Mouse (Mus musculus): Measurements from ENCODE around the gene Gm20388. TPM values are rescaled to one million over a fixed set of nuclear protein-coding genes. Genes with fewer than 3 reads are reported as not detected.

Gene Gm20388
- polyA plus RNA-seq, 2 experiments: 8.5 TPM; not detected in 1

DNA sequence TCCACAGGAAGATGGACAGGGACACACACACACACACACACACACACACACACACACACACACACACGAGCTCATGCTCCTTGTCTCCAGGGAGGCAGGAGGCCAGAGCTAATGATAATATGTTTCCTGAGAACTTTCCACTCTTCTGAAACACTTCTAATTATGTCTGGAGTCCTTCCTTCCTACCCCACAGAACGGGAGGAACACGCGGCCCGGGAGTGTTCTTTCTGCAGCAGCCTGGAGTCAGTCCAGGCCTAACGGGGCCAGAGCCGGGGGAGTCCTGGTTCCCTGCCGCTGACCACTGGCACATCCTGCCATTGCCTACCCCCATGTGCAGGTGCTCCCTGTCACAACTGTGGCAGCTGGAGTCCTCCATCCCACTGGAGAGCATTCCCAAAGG lies 1421.8 kb downstream of the Gm20388 start:
- Histone ChIP-seq H3K4me3 (ENCODE audit: insufficient read depth in 1 of 2, low read depth in 2 of 2, low read length in 2 of 2) (no peak overlapping the region), H3K9me3 (ENCODE audit: control insufficient read depth, low read length) (no peaks in the 10 kb centered on the region; the same call in 1 of the 2 replicates), H3K9ac (replicated peaks) (no peak overlapping the region), H3K36me3 (replicated peaks; ENCODE audit: control insufficient read depth, insufficient read depth, low read depth) (no peaks in the 10 kb centered on the region), H3K4me1 (replicated peaks; ENCODE audit: control insufficient read depth in 2 of 2, insufficient read depth in 2 of 2, low read length in 1 of 2) (no peaks in the 10 kb centered on the region), H3K4me2 (ENCODE audit: low read depth) (no peak overlapping the region), H3K27ac (no peak overlapping the region), H3K27me3 (ENCODE audit: control insufficient read depth, insufficient read depth, low read length) (no peaks in the 10 kb centered on the region)
- TF ChIP-seq CTCF (IDR thresholded peaks at IDR 0.05; ENCODE audit: low read depth): no peak
- TF ChIP-seq EP300 (IDR thresholded peaks at IDR 0.05; ENCODE audit: low read depth): no peak
- 28% methylated on average over 8 of the region's 8 CpGs for WGBS (ENCODE audit: insufficient replicate concordance)
- no peak for ATAC-seq (ENCODE audit: insufficient read depth)
- no peak for DNase-seq (ENCODE audit: low read depth in 3 of 3, low spot score in 3 of 3)

DNA sequence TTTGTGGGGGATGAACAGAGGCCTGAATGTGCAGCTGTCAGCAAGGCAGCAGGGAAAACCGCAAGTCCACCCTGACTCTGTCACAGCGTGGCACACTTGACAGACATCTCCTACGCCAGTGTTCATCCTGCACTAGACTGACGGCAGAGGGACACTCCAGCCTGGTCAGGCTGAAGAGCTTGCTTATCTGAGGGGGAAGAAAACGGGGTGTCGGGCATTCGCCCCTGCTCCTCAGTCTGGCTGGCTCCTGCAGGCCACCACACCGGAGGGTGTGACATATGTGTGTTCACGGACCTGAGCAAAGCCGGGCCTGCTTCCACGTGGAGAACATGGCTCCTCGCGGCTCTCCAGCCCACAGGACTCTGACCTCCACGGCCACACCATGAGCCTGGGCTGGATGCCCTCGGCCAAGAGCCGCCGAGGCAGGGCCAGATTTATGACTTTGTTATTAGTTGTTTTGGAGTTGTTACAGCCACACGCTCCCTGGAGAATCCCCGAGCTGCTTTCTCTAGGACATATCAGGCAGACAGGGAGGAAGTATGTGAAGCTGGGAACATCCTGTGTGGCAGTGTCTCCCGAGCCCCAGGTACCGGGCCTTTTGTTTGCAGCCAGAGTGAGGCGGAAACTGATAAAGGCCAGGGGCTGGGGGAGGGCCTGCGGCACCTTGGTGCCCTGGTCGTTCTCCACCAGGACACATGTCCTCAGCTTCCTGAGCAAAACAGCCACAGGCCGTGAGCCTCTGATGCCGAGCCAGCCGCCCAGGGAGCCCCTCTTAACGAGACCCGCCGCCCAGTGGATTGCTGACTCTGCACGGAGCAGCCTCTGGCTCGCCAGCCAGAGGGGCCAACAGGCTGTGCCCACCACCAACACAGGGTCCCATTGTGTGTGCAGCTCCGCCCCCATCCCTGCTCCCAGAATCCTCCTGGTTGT lies 1424.1 kb downstream of the Gm20388 start:
- 14% methylated on average over 33 of the region's 33 CpGs for WGBS (ENCODE audit: insufficient replicate concordance)

GRCm38 (mm10) chr8:121335684-121336083 lies 1425.0 kb downstream of the Gm20388 start:
- WGBS (ENCODE audit: insufficient replicate concordance): 82% methylated on average over 7 of the region's 7 CpGs
- ATAC-seq (ENCODE audit: insufficient read depth) (no peak), DNase-seq (ENCODE audit: low read depth in 3 of 3, low spot score in 3 of 3) (no peak)
- Histone ChIP-seq H3K9ac (replicated peaks) (no peak overlapping the region), H3K27me3 (ENCODE audit: control insufficient read depth, insufficient read depth, low read length) (no peaks in the 10 kb centered on the region), H3K9me3 (ENCODE audit: control insufficient read depth, low read length) (no peaks in the 10 kb centered on the region; the same call in 1 of the 2 replicates), H3K36me3 (replicated peaks; ENCODE audit: control insufficient read depth, insufficient read depth, low read depth) (no peaks in the 10 kb centered on the region), H3K4me2 (ENCODE audit: low read depth) (no peak overlapping the region), H3K4me1 (replicated peaks; ENCODE audit: control insufficient read depth in 2 of 2, insufficient read depth in 2 of 2, low read length in 1 of 2) (no peaks in the 10 kb centered on the region), H3K27ac (no peak overlapping the region), H3K4me3 (ENCODE audit: insufficient read depth in 1 of 2, low read depth in 2 of 2, low read length in 2 of 2) (no peak overlapping the region)
- no peak for TF ChIP-seq EP300 (IDR thresholded peaks at IDR 0.05; ENCODE audit: low read depth)
- TF ChIP-seq CTCF (IDR thresholded peaks at IDR 0.05; ENCODE audit: low read depth): peak; percentile 45

More for the DNA sequence above, 1424.1 kb downstream of the Gm20388 start:
- ATAC-seq (ENCODE audit: insufficient read depth) (no peak), DNase-seq (ENCODE audit: low read depth in 3 of 3, low spot score in 3 of 3) (no peak)
- H3K4me2 ChIP-seq (ENCODE audit: low read depth): no peak overlapping the region
- no peak overlapping the region for H3K27ac ChIP-seq
- TF ChIP-seq EP300 (IDR thresholded peaks at IDR 0.05; ENCODE audit: low read depth) (no peak), CTCF (IDR thresholded peaks at IDR 0.05; ENCODE audit: low read depth) (no peak)
- no peaks in the 10 kb centered on the region for H3K27me3 ChIP-seq (ENCODE audit: control insufficient read depth, insufficient read depth, low read length)
- no peaks in the 10 kb centered on the region for H3K4me1 ChIP-seq (replicated peaks; ENCODE audit: control insufficient read depth in 2 of 2, insufficient read depth in 2 of 2, low read length in 1 of 2)
- H3K9ac ChIP-seq (replicated peaks): no peak overlapping the region
- H3K36me3 ChIP-seq (replicated peaks; ENCODE audit: control insufficient read depth, insufficient read depth, low read depth): no peaks in the 10 kb centered on the region
- H3K4me3 ChIP-seq (ENCODE audit: insufficient read depth in 1 of 2, low read depth in 2 of 2, low read length in 2 of 2): no peak overlapping the region
- no peaks in the 10 kb centered on the region; the same call in 1 of the 2 replicates for H3K9me3 ChIP-seq (ENCODE audit: control insufficient read depth, low read length)

- 54% methylated on average over 13 of the region's 13 CpGs for WGBS (ENCODE audit: insufficient replicate concordance)
- no peak overlapping the region for H3K27ac ChIP-seq
- no peak overlapping the region for H3K9ac ChIP-seq (replicated peaks)
- H3K36me3 ChIP-seq (replicated peaks; ENCODE audit: control insufficient read depth, insufficient read depth, low read depth): no peaks in the 10 kb centered on the region
- H3K9me3 ChIP-seq (ENCODE audit: control insufficient read depth, low read length): no peaks in the 10 kb centered on the region
- H3K4me1 ChIP-seq (replicated peaks; ENCODE audit: control insufficient read depth in 2 of 2, insufficient read depth in 2 of 2, low read length in 1 of 2): peaks cover 0 to 2% of the 10 kb centered on the region in 2 experiments; a peak in 1 of 4 replicates
- no peak overlapping the region for H3K4me2 ChIP-seq (ENCODE audit: low read depth)
- no peak overlapping the region for H3K4me3 ChIP-seq (ENCODE audit: insufficient read depth in 1 of 2, low read depth in 2 of 2, low read length in 2 of 2)
- TF ChIP-seq EP300 (IDR thresholded peaks at IDR 0.05; ENCODE audit: low read depth) (no peak), CTCF (IDR thresholded peaks at IDR 0.05; ENCODE audit: low read depth) (no peak)
- DNase-seq (ENCODE audit: low read depth in 3 of 3, low spot score in 3 of 3): no peak
- no peaks in the 10 kb centered on the region for H3K27me3 ChIP-seq (ENCODE audit: control insufficient read depth, insufficient read depth, low read length)
- no peak for ATAC-seq (ENCODE audit: insufficient read depth)
These were observed 1432.3 kb downstream of the Gm20388 start for GRCm38 (mm10) chr8:121342931-121343330.

DNA sequence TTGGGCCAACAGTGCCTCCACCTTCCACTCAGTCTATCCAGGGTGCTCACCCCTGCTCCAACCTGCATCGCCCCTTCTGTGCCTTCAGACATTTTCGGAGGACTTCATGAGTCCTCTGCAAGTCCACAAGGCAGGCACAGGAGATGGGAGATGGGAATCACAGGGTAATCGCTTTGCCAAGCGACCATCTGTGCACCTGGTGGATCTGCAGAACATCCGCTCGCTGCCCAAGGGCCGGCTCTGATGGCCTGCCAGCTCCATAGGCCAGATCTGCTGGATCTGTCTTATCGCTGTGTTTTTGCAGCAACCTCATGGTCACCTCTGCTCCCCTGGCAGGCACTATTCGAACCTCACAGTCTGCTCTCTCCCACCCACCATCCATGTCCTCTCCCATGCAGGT lies 1433.8 kb downstream of the Gm20388 start:
- ATAC-seq (ENCODE audit: insufficient read depth) (no peak), DNase-seq (ENCODE audit: low read depth in 3 of 3, low spot score in 3 of 3) (no peak)
- Histone ChIP-seq H3K4me2 (ENCODE audit: low read depth) (no peak overlapping the region), H3K27ac (no peak overlapping the region), H3K9me3 (ENCODE audit: control insufficient read depth, low read length) (no peaks in the 10 kb centered on the region), H3K9ac (replicated peaks) (no peak overlapping the region), H3K27me3 (ENCODE audit: control insufficient read depth, insufficient read depth, low read length) (no peaks in the 10 kb centered on the region), H3K36me3 (replicated peaks; ENCODE audit: control insufficient read depth, insufficient read depth, low read depth) (no peaks in the 10 kb centered on the region), H3K4me3 (ENCODE audit: insufficient read depth in 1 of 2, low read depth in 2 of 2, low read length in 2 of 2) (no peak overlapping the region), H3K4me1 (replicated peaks; ENCODE audit: control insufficient read depth in 2 of 2, insufficient read depth in 2 of 2, low read length in 1 of 2) (peaks cover 0 to 2% of the 10 kb centered on the region in 2 experiments; a peak in 1 of 4 replicates)
- no peak for TF ChIP-seq EP300 (IDR thresholded peaks at IDR 0.05; ENCODE audit: low read depth)
- TF ChIP-seq CTCF (IDR thresholded peaks at IDR 0.05; ENCODE audit: low read depth): no peak
- 69% methylated on average over 9 of the region's 9 CpGs for WGBS (ENCODE audit: insufficient replicate concordance)

Measured in liver, embryonic 14.5 days (tissue).